Mouse (Mus musculus) limb, embryonic 11.5 days (tissue): ENCODE measurements at regions not wholly inside any gene's neighbourhood (a gene's known extent, or its start where the extent isn't known, plus 50 kb on each side); places are given as distances from the start of the nearest gene placed in this dataset.

Source experiments
- ATAC-seq: fragments of 200-750 bp; cut with Nextera tagmentation; 2 replicates; pipeline ENCODE4 v1.8.0; 2017; ENCODE audit warnings: low read depth; ENCODE audit not compliant: insufficient number of reproducible peaks, low FRiP score, low TSS enrichment
- DNase-seq: peaks from one replicate; pipeline ENCODE4 v3.0.0-alpha.2; 2015; ENCODE audit warnings: low spot score
- H3K27ac ChIP-seq: fragments of 300-500 bp; sonication (generic); replicated peaks from 2 replicates; pipeline ENCODE4 v1.5.1; 2014; ENCODE audit warnings: low read depth, mild to moderate bottlenecking, low read length
- H3K27me3 ChIP-seq: fragments of 300-500 bp; sonication (generic); 2 replicates; pipeline ENCODE4 v1.6.1; 2014; ENCODE audit warnings: mild to moderate bottlenecking, low read length, mixed read lengths; ENCODE audit not compliant: control insufficient read depth, insufficient read depth
- H3K36me3 ChIP-seq: fragments of 300-500 bp; sonication (generic); 2 replicates; pipeline ENCODE4 v1.6.1; 2014; ENCODE audit warnings: mild to moderate bottlenecking, low read length, moderate library complexity, mixed read lengths; ENCODE audit not compliant: control insufficient read depth, insufficient read depth
- H3K4me1 ChIP-seq: fragments of 300-500 bp; sonication (generic); 2 replicates; pipeline ENCODE4 v1.6.1; 2014; ENCODE audit warnings: low read length, mixed read lengths; ENCODE audit not compliant: control insufficient read depth, insufficient read depth
- H3K4me2 ChIP-seq: fragments of 300-500 bp; sonication (generic); 2 replicates; pipeline ENCODE4 v1.6.1; 2014; ENCODE audit warnings: low read depth, mild to moderate bottlenecking, moderate library complexity; ENCODE audit not compliant: severe bottlenecking
- H3K4me3 ChIP-seq: fragments of 300-500 bp; sonication (generic); 2 replicates; pipeline ENCODE4 v1.5.1; 2014; ENCODE audit warnings: low read depth, low read length
- H3K9ac ChIP-seq: fragments of 300-500 bp; sonication (generic); 2 replicates; pipeline ENCODE4 v1.6.1; 2014; ENCODE audit warnings: mild to moderate bottlenecking, low read length
- H3K9me3 ChIP-seq: fragments of 300-500 bp; sonication (generic); 2 replicates; pipeline ENCODE4 v1.6.1; 2016; ENCODE audit warnings: low read length; ENCODE audit not compliant: control insufficient read depth
- WGBS: fragments of 180-500 bp; shearing (Covaris S2); extraction: QIAGEN DNeasy Blood & Tissue Kit; methylation state at CpG from one replicate; pipeline ENCODE4 v1.1.7; 2014; 5-methylcytosine and 5-hydroxymethylcytosine counted together

DNA sequence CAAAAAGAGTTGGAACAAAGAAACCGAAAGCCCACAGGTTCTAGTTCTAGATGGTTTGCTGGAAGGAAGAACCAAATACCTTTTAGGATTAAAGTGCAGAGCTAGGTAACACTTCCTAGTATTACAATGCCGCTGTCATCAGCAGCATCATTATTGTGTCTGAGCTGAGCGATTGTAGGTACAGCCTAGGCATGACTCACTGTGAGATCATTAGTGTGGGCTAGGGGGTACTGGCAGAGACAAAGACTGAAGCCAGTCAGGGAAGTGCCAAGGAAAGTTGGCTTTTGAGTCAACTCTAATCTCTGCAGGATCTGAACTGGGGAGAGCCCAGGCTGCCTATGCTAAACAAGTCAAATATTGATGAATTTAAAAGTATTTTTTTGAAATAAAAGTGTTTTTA is 450.2 kb upstream of the Jag1 start:
- ATAC-seq, result no peak
- DNase-seq, result no peak
- H3K9ac ChIP-seq, result no peak overlapping the region

DNA sequence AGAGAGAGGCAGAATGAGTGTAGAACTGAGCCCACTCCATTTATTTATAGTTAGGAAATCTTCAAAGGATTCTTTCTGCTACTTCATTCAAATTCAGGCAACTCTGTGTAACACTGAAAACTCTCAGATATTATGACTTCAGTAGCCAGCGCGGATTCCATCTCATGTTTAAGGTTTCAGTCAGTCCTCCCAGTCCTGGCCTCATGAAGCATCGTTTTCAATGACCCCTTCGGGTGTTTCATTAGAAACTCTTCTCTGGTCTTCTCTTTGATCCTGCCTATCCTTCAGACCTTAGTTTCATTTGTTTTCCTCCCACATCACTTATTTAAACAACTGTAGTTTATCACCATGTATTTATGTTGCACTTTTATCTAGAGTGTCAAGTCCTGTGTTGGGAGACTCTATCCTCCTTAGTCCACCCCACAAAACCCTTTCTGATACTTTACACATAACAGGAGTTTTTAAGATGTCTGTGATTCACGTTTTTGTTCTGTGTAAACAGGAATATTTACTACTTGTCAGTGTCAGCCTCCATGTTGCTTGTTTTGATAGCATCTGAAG is 447.7 kb upstream of the Jag1 start:
- Histone ChIP-seq H3K4me3 (no peak overlapping the region), H3K9me3 (no peaks in the 10 kb centered on the region), H3K9ac (no peak overlapping the region), H3K27me3 (no peaks in the 10 kb centered on the region), H3K4me2 (no peak overlapping the region), H3K36me3 (no peaks in the 10 kb centered on the region), H3K27ac (no peak overlapping the region), H3K4me1 (no peaks in the 10 kb centered on the region)
- ATAC-seq, result no peak
- DNase-seq, result no peak
- 44% methylated on average over 5 of the region's 5 CpGs for WGBS

More for the DNA sequence above, 450.2 kb upstream of the Jag1 start:
- Histone ChIP-seq H3K27ac (no peak overlapping the region), H3K4me3 (no peak overlapping the region), H3K27me3 (no peaks in the 10 kb centered on the region), H3K36me3 (no peaks in the 10 kb centered on the region), H3K4me1 (no peaks in the 10 kb centered on the region), H3K4me2 (no peak overlapping the region), H3K9me3 (no peaks in the 10 kb centered on the region)
- WGBS, result 88% methylated on average over 3 of the region's 3 CpGs

DNA sequence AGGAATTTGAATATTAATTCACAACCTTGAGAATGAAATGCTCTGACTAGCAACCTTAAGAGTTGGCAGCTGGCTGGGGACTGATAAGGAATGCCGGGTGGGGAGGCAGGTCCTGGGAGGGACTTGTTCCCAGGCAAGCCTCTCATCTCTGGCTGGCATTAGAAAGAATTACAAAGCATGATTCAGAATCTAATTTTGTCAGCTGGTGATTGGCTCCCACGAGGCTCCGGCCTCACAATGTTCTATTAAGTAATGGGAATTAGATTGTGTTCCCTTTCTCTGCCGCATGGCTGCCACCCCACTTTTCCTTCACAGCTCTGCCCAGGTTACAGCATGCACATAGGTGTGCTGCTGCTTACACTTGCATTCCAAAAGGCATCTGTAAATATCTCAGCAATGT is 443.9 kb upstream of the Jag1 start:
- H3K4me2 ChIP-seq, result no peak overlapping the region
- no peak overlapping the region for H3K4me3 ChIP-seq
- DNase-seq (no peak), ATAC-seq (no peak)
- no peaks in the 10 kb centered on the region for H3K27me3 ChIP-seq
- no peaks in the 10 kb centered on the region for H3K9me3 ChIP-seq
- no peak overlapping the region for H3K9ac ChIP-seq
- WGBS, result 64% methylated on average over 4 of the region's 4 CpGs
- H3K36me3 ChIP-seq, result no peaks in the 10 kb centered on the region
- no peak overlapping the region for H3K27ac ChIP-seq
- H3K4me1 ChIP-seq, result no peaks in the 10 kb centered on the region

DNA sequence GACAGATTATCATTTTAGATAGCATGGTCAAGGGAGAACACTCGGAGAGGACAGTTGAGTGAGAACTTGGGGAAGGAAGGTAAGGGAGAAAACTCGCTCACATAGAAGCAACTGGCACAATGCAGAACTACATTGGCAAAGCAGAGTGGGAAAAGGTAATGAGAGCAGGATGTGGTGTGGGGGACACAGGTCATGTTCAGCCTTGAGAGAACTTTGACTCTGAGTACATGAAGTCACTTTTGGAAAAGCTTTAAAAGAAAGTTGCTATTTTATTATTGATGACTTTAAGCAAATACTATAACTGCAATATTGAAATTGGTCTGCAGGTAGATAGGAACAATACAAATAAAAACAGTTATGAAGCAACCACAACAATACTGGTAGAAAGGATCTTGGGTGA is 437.4 kb upstream of the Jag1 start:
- Histone ChIP-seq H3K27me3 (no peaks in the 10 kb centered on the region), H3K9ac (no peak overlapping the region), H3K9me3 (no peaks in the 10 kb centered on the region), H3K4me1 (no peaks in the 10 kb centered on the region), H3K27ac (no peak overlapping the region), H3K36me3 (no peaks in the 10 kb centered on the region), H3K4me3 (no peak overlapping the region), H3K4me2 (no peak overlapping the region)
- ATAC-seq, result no peak
- WGBS, result 84% methylated on average over 2 of the region's 2 CpGs
- DNase-seq, result no peak

DNA sequence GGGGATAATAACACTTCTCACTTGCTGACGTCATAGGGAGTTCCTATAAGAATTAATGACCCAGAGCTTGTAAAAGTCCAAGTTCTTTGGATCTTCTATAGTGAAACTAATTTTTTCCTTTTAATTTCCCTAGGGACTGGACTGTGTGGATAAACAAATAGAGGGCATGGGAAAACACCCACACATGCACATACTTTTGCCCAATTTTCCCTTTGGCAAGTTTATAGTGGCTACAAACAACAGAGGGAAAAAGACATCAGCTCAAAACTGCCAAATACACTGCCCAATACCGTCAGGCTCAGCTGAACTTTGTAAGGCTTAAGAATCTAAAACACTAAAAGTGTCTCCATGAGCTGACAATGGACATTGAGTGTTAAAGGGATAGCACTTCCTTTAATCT is 420.1 kb upstream of the Jag1 start:
- no peak overlapping the region for H3K4me3 ChIP-seq
- no peak overlapping the region for H3K27ac ChIP-seq
- H3K9me3 ChIP-seq, result no peaks in the 10 kb centered on the region
- H3K4me2 ChIP-seq, result no peak overlapping the region
- no peaks in the 10 kb centered on the region for H3K4me1 ChIP-seq
- no peak for ATAC-seq
- H3K9ac ChIP-seq, result no peak overlapping the region
- no peak for DNase-seq
- WGBS, result 53% methylated on average over 2 of the region's 2 CpGs
- no peaks in the 10 kb centered on the region for H3K27me3 ChIP-seq
- no peaks in the 10 kb centered on the region for H3K36me3 ChIP-seq

DNA sequence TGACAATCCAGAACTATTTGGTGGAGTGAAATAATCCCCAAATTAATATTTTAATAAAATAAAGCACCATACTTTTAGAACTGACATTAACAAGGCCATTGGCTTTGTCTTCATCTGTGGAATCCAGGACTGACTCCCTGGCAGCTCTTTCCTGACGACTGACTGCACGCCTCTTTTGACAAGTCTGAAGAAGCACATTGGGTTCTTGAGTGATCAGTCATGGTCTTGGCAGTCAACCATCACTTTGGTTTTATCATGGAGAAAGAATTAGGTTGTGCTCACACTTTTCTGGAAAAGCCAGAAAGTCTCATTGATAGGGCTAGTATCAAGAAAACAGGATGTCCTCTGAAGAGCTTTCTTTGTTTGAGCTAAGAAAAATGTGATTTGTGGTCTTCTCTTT is 399.8 kb upstream of the Jag1 start:
- Histone ChIP-seq H3K27me3 (no peaks in the 10 kb centered on the region), H3K9ac (no peak overlapping the region), H3K4me2 (no peak overlapping the region), H3K36me3 (no peaks in the 10 kb centered on the region), H3K9me3 (no peaks in the 10 kb centered on the region), H3K4me1 (no peaks in the 10 kb centered on the region), H3K27ac (no peak overlapping the region), H3K4me3 (no peak overlapping the region)
- 71% methylated on average over 2 of the region's 2 CpGs for WGBS
- ATAC-seq, result no peak
- no peak for DNase-seq

DNA sequence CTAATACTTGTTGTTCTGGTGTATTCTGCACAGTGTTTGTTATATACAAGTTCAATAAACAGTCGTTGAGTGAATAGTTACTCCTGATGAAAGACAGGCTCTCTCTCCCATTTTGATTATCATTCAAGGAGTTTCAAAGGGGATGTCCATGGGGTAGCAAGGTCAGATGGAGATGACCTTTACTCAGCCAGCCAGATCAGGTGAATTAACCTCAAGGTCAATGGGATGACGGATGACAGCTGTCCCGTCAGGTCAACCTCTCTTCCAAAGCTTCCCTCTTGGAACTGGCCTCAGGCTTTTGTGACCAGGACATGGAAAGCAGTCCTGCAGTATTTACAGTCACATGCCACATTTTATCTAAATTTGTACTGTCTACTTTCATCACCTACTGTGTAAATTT is 398.6 kb upstream of the Jag1 start:
- no peak overlapping the region for H3K4me3 ChIP-seq
- no peaks in the 10 kb centered on the region for H3K36me3 ChIP-seq
- no peaks in the 10 kb centered on the region for H3K27me3 ChIP-seq
- H3K9ac ChIP-seq, result no peak overlapping the region
- DNase-seq (no peak), ATAC-seq (no peak)
- H3K9me3 ChIP-seq, result no peaks in the 10 kb centered on the region
- no peaks in the 10 kb centered on the region for H3K4me1 ChIP-seq
- 36% methylated on average over 3 of the region's 3 CpGs for WGBS
- H3K4me2 ChIP-seq, result no peak overlapping the region
- no peak overlapping the region for H3K27ac ChIP-seq

DNA sequence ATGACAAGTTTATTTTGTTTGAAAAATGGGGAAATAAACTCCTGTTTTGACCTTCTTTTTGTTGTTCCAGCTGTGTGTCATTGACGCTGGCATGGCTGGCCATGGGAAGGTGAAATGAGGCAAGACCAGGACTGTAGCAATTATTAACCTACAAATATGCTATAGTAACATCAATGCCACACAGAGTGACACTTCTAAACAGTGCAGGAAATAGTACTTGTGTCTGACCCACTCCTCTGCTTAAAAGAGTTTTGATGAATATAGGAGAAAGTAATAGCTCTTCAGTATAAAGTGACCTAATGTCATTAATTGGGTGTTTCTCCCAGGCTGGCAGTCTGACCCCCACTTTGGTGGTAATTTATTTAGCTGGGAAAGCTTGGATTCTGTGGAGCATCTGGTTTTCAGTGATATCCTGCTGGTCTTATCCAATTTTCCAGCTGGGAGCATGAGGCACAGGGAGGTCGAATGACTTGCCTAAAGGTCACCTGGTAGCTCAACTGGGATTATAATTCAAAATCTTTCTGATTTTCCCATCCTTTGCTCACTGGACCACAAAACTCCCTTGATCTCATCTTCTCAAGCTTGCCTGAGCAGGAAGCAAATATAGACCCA is 397.6 kb upstream of the Jag1 start:
- Histone ChIP-seq H3K9me3 (no peaks in the 10 kb centered on the region), H3K36me3 (no peaks in the 10 kb centered on the region), H3K4me3 (no peak overlapping the region), H3K4me2 (no peak overlapping the region), H3K27ac (no peak overlapping the region), H3K27me3 (no peaks in the 10 kb centered on the region), H3K9ac (no peak overlapping the region), H3K4me1 (no peaks in the 10 kb centered on the region)
- no peak for ATAC-seq
- 7% methylated on average over 2 of the region's 2 CpGs for WGBS
- no peak for DNase-seq

DNA sequence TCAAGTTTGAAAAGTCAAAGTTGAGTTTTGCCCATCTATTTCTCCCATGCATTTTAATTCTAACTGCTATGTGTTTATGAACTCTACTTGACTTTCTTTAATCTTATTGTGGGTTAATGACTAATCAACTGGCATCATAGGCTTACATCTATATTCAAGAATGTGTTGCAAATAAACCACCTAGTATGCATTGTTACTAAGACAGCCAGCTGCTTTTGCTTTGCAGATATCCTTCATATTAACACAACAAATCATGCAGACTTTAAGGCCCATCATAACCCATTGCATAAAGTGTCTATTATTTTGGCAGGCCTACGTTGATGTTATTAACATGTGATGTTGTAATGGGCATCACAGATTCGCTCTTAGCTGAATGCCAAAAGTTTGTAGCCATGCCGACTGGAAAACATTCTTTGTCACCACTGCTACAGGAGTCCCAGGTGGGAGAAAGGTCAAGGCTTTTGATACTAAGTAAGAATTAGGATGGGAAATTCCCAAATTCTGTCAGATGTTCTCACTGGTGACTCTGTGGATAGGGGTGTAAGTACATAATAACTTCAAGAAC is 394.3 kb upstream of the Jag1 start:
- Histone ChIP-seq H3K27ac (no peak overlapping the region), H3K4me2 (no peak overlapping the region), H3K9me3 (no peaks in the 10 kb centered on the region), H3K27me3 (no peaks in the 10 kb centered on the region), H3K4me3 (no peak overlapping the region), H3K4me1 (no peaks in the 10 kb centered on the region), H3K36me3 (no peaks in the 10 kb centered on the region), H3K9ac (no peak overlapping the region)
- ATAC-seq (no peak), DNase-seq (no peak)
- WGBS, result 82% methylated on average over 3 of the region's 3 CpGs
